Mouse (Mus musculus): ENCODE measurements around the gene Ifit2. TPM values are rescaled to one million over a fixed set of nuclear protein-coding genes. Genes with fewer than 3 reads are reported as not detected.
"Not testable (repeated sequence)": the region's sequence is repeated elsewhere in the genome, so short reads cannot be mapped to it uniquely, and the experiment has no call there.

The Ifit2 gene
- polyA plus RNA-seq, 1 experiment from 2014 or later: 12.0 TPM

DNA sequence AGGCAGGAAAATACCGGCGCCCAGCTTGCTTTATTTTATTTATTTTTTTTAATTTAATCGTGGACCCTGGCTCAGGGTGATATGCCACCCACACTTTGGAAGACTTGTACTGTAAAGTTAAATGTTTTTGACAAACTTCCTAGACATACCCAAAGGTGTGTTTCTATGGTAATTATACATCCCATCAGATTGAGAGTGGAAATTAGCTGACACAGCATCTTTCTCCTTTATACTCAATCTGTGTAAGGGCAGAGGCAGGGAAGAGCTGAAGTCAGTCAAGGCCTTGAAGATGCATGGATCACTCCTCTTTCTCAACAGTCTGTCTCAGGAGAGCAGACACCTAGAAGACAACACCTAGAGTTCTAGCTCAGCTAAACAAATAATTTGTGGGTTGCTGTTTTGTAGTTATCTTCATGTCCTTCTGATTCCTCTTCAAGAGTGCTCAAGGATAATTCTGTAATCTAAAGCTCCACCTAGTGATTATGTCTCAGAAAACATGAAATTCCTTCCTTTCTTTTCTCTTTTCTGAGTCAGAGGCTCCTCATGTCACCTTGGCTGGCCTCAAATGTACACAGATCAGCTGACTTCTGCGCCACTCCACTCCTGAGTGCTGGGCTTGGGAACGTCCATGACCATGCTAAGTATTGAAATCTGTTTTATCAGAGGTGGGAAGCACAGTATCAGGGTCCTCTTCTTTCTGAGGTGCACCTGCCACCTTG, 35.4 kb downstream of the Ifit2 start:
- H3K4me1 ChIP-seq (replicated peaks; ENCODE audit: insufficient read depth, low read length); DNase-seq (ENCODE audit: low spot score); H3K4me2 ChIP-seq (ENCODE audit: low read length); H3K36me3 ChIP-seq (ENCODE audit: insufficient read depth, low read length); H3K27me3 ChIP-seq (ENCODE audit: insufficient read depth, low read length); H3K27ac ChIP-seq; H3K9me3 ChIP-seq (replicated peaks; ENCODE audit: low read length); H3K4me3 ChIP-seq (replicated peaks; ENCODE audit: low read depth, low read length); H3K9ac ChIP-seq (ENCODE audit: low read depth, low read length); ATAC-seq (replicated peaks; ENCODE audit: low FRiP score, low read depth): not testable (repeated sequence)
- WGBS: 77% methylated on average over 5 of the region's 5 CpGs
- TF ChIP-seq CTCF (IDR thresholded peaks at IDR 0.05; ENCODE audit: low read depth): peak; percentile 47

DNA sequence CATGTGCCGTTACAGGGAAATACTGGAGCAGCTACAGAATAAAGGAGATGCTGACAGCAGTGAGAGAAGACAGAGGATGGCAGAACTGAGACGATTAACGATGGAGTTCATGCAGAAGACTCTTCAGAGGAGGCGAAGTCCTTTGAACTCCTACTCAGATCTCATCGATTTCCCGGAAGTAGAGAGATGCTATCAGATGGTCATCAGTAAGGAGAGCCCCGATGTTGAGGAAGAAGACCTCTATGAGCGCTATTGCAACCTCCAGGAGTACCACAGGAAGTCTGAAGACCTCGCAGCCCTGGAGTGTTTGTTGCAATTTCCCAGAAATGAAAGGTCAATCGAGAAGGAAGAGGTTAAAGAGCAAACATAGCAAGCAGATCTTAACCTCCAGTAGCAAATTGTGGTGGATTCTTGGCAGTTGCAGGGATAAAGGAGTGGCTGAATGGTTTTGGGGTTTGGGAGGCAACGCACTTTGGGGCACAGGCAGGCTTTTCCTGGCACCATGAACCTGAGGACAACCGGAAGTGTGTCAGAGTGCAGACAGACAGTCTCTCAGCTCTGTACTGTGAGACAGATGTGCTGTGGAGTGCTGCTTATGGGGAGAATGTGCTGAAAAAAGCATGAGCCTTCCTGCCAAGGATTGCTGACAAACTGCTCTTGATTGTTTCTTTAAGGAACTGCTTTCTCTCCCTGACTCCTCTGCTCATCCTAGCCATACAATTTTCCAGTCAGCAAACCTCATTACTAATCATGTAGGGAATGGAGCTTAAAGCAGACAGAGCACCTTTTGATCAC, 37.6 kb downstream of the Ifit2 start:
- H3K9ac ChIP-seq (ENCODE audit: low read depth, low read length); DNase-seq (ENCODE audit: low spot score); H3K4me1 ChIP-seq (replicated peaks; ENCODE audit: insufficient read depth, low read length); H3K27me3 ChIP-seq (ENCODE audit: insufficient read depth, low read length); H3K9me3 ChIP-seq (replicated peaks; ENCODE audit: low read length); H3K36me3 ChIP-seq (ENCODE audit: insufficient read depth, low read length); ATAC-seq (replicated peaks; ENCODE audit: low FRiP score, low read depth); H3K27ac ChIP-seq; H3K4me2 ChIP-seq (ENCODE audit: low read length); H3K4me3 ChIP-seq (replicated peaks; ENCODE audit: low read depth, low read length): not testable (repeated sequence)
- 69% methylated on average over 6 of the region's 12 CpGs for WGBS

DNA sequence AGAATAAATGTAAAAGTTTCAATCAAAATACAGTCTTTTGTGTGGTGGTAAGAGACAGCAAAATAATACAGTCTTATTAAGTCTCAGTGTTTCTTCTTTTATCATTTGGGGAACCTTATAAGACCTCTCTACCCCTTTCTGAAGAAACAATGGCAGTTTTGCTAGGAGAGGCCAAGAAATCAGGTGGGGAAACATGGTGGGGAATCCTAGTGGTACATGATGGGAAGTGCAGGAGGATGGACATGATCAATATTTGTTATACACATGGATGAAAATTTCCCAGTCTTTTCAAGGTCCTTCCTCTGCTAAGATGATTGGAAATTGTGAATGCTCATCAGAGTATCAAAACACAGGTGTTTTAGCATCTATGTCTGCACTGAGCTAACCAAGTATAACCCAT, 38.5 kb downstream of the Ifit2 start:
- Histone ChIP-seq H3K27ac (no peak overlapping the region), H3K4me3 (replicated peaks; ENCODE audit: low read depth, low read length) (no peak overlapping the region), H3K9ac (ENCODE audit: low read depth, low read length) (no peak overlapping the region), H3K4me2 (ENCODE audit: low read length) (no peak overlapping the region), H3K9me3 (replicated peaks; ENCODE audit: low read length) (no peaks in the 10 kb centered on the region), H3K36me3 (ENCODE audit: insufficient read depth, low read length) (no peaks in the 10 kb centered on the region), H3K27me3 (ENCODE audit: insufficient read depth, low read length) (no peaks in the 10 kb centered on the region), H3K4me1 (replicated peaks; ENCODE audit: insufficient read depth, low read length) (no peaks in the 10 kb centered on the region)
- ATAC-seq (replicated peaks; ENCODE audit: low FRiP score, low read depth) (no peak), DNase-seq (ENCODE audit: low spot score) (no peak)
- TF ChIP-seq CTCF (IDR thresholded peaks at IDR 0.05; ENCODE audit: low read depth): peak; percentile 25; the same call in 1 of the 2 replicates

DNA sequence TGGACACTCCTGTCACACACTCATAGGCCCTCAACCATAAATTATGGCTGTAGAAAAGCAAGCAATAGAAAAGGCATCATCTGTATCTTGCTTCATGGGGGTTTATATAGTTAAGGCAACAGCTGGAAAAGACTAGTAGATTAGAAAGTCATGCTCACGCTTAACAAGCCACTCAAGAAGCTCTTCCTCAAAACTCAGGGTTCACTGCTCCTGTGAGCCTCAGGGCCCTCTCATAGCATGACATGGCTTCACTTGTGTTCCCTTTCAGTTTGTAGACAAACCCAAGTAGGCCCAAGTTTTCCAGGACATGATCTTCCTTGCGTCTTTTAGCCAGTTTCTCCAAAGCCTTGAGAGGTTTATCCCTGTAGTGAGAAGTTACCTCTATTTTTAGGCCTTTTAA, 43.0 kb downstream of the Ifit2 start:
- H3K9ac ChIP-seq (ENCODE audit: low read depth, low read length): no peak overlapping the region
- H3K36me3 ChIP-seq (ENCODE audit: insufficient read depth, low read length): no peaks in the 10 kb centered on the region
- DNase-seq (ENCODE audit: low spot score) (no peak), ATAC-seq (replicated peaks; ENCODE audit: low FRiP score, low read depth) (no peak)
- no peaks in the 10 kb centered on the region for H3K4me1 ChIP-seq (replicated peaks; ENCODE audit: insufficient read depth, low read length)
- no peak overlapping the region for H3K27ac ChIP-seq
- TF ChIP-seq CTCF (IDR thresholded peaks at IDR 0.05; ENCODE audit: low read depth): no peak
- no peak overlapping the region for H3K4me3 ChIP-seq (replicated peaks; ENCODE audit: low read depth, low read length)
- H3K27me3 ChIP-seq (ENCODE audit: insufficient read depth, low read length): no peaks in the 10 kb centered on the region
- 88% methylated on average over 2 of the region's 2 CpGs for WGBS
- H3K9me3 ChIP-seq (replicated peaks; ENCODE audit: low read length): no peaks in the 10 kb centered on the region
- H3K4me2 ChIP-seq (ENCODE audit: low read length): no peak overlapping the region

DNA sequence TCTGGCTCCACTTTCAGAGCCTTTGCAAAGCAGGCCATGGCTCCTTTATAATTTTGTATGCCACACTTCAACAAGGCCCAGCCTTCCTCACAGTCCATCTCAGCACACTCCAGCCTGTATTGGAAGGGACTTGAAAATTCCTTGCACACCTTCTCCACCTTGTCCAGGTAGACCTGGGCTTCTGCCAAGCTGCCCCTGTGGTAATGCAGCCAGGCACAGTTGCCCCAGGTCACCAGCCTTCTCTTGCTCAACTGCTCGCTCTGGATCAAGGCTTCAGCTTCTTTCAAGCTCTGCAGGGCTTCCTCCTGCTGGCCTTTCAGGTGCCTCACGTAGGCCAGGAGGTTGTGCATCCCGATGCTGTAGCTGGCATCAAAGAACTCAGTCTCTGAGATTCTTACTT, 44.0 kb downstream of the Ifit2 start:
- not testable (repeated sequence) for H3K4me2 ChIP-seq (ENCODE audit: low read length); H3K4me1 ChIP-seq (replicated peaks; ENCODE audit: insufficient read depth, low read length); ATAC-seq (replicated peaks; ENCODE audit: low FRiP score, low read depth); H3K9me3 ChIP-seq (replicated peaks; ENCODE audit: low read length); DNase-seq (ENCODE audit: low spot score); H3K27ac ChIP-seq; H3K36me3 ChIP-seq (ENCODE audit: insufficient read depth, low read length); H3K27me3 ChIP-seq (ENCODE audit: insufficient read depth, low read length); H3K9ac ChIP-seq (ENCODE audit: low read depth, low read length); H3K4me3 ChIP-seq (replicated peaks; ENCODE audit: low read depth, low read length)
- WGBS: 84% methylated on average over 3 of the region's 3 CpGs

DNA sequence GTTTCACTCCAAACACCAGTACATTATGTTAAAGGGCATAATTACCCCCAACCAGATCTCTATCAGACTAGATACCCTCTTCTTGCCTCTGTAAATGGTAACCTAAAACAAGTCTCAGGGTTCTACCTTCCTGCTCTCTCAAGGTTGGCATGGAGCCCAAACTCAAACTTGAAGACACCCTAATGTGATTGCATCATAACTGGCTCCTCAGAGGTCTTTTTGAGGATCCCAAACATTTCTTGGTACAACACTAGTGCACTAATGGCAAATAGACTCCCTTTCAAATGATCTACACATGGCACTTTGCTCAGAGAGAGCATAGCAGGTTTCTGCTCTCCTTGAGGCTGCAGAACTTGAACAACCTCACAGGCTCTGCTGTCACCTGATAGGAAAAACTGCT, 46.3 kb downstream of the Ifit2 start:
- Histone ChIP-seq H3K9ac (ENCODE audit: low read depth, low read length) (no peak overlapping the region), H3K4me3 (replicated peaks; ENCODE audit: low read depth, low read length) (no peak overlapping the region), H3K9me3 (replicated peaks; ENCODE audit: low read length) (no peaks in the 10 kb centered on the region), H3K36me3 (ENCODE audit: insufficient read depth, low read length) (no peaks in the 10 kb centered on the region), H3K4me2 (ENCODE audit: low read length) (no peak overlapping the region), H3K4me1 (replicated peaks; ENCODE audit: insufficient read depth, low read length) (no peaks in the 10 kb centered on the region), H3K27ac (no peak overlapping the region), H3K27me3 (ENCODE audit: insufficient read depth, low read length) (no peaks in the 10 kb centered on the region)
- DNase-seq (ENCODE audit: low spot score) (no peak), ATAC-seq (replicated peaks; ENCODE audit: low FRiP score, low read depth) (no peak)
- TF ChIP-seq CTCF (IDR thresholded peaks at IDR 0.05; ENCODE audit: low read depth): no peak

Data from kidney, postnatal 0 days (tissue).